Mouse (Mus musculus) spleen, postnatal 36 days (tissue): ENCODE results near the gene Ano6.
A peak's percentile ranks its signal among the peaks of the same experiment; 100 is the strongest.

ENCODE experiments used
- DNase-seq, 2 experiments: peaks; one replicate each; pipeline ENCODE4 v3.0.0; 2022; ENCODE audit warnings: low spot score in 2 of 2, mixed read lengths in 1 of 2

The Ano6 gene

DNA sequence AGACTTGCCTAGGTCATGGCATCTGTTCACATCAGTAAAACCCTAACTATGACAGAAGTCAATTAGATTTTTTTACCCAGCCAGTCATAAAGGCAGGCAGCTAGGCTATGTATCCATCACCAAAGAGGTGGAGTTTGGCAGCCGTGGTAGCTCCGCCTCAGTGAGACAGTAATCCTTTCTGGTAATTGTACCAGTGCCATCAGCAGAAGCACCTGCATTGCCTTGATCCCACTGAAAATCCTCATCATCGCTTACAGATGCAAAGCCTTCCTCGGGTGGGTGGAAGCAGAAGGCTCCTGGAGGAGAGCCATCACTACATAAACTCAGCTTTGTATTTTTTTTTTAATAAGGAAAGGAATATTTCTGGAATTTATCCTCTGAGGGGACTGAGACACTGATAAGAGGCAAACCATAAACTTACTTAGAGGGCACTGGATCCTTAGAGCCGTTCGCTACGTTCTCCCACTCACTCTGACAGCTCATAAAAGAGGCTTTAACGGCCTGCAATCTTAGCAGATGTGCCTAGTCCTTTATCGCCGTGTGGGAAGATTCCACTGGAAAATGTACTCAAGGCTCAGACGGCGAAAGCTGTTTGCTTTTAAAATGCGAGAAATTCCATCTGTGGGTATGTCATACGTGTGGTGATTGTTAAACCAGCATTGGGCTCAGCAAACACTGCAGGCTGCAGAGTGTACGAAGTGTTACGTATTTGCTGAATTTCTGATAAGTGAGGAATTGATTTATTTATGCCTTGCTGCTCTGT, 140.6 kb downstream of the Ano6 start:
- DNase-seq = no peak

DNA sequence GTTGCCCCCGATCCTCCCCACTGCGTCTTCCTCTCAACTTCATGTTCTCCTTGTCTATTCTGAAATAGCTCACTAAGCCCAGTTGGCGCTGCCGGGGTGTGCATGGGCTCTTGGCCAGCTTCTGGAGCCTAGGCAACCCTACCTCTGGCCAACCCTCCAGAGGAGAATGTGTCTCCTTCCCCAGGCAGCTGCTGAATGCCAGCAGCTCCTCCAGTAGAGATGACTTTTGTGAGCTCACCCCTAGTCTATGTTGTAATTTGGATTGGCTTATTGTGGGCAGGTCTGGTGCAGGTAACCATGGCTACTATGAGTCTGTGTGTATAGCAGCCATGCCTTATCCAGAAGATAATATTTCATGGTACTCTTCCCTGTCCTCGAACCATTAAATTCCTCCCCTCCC, 141.7 kb downstream of the Ano6 start:
- DNase-seq = no peak

DNA sequence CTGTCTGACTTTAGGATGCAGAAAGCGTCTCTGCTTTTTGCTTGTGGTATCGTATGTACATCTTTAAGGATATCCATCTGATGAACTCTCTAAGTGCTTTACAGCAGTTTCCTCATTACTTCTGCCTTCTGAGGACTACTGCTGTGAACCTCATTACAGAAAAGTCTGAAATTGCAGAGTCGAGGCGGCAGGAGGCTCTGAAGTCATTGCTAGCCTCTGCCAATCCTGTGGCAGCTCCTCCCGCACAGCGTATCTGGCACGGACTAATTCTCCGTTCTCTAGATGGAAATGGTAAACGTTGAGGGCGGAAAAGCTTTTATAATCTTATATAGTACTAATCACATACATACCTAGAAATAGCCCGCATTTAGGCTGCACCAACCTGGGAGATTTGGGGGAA, 144.5 kb downstream of the Ano6 start:
- no peak for DNase-seq

DNA sequence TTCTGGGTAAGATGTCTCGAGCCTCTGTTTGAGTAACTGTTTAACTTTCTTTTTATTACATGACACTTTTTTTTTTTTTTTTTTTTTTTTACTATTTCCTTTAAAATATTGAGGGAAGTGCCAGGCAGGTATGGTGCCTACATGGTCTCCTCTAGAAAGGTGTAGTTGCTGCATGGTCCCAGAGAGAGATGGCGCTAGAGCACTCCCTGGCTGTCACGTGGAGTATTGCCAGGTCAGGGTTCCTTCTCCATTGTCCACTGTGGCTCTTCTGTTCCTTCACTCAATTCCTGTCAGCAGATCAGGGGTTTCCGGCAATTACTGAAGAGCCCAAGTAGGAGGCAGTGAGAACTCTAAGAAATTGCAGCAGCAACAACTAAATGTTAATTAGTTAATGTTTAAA, 152.8 kb downstream of the Ano6 start:
- peak; percentile 41 to 56 for DNase-seq

DNA sequence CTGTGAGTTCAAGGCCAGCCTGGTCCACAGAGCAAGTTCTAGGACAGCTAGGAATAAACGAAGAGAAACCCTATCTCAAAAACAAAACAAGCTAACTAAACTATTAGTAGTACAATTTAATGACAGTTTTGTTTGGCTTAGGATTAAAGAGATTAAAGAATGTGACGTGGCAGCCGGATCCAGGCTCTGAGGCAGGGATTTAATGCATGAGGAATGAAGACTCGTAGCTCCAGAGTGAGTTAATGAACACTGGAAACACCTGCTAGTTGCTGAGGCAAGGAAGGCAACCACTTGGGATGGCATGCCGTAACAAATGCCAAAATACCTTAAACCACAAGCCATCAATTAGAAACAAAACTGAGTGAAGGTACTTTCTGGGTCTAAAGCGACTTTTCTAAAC, 153.7 kb downstream of the Ano6 start:
- no peak for DNase-seq

DNA sequence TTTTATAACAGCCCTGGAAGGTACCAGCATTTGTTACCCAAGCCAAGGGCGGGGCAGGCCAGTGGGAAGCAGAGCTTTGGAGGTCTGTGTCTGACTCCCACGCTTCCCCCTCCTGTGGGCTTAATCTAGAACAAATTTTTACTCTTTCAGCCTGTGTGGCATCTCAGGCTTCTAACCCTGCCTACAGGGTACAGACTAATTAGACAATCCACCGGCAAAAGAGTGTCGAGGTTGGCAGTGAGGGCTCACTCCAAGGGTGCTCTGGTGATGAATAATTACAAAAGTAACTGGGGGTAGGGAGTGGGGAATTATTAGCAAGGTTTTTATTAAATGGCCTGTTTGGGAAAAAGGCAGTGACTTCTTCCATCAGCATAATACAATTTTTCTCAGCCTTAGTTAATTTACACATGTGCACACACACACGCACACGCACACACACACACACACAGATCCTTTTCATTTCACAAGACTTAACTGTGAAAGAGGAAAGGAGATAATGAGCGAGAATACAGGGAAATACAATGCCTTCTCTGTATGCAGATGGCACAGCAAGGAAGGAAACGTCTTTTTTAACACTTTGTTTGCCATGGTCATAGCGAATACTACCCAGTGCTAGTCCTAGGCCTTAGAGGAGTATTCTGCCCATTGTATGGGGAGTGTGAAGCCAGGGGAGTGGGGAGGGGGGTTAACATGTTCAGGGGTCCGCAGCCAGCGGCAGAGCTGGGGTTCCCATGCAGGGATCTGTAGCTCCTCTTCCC, 155.5 kb downstream of the Ano6 start:
- DNase-seq = no peak

DNA sequence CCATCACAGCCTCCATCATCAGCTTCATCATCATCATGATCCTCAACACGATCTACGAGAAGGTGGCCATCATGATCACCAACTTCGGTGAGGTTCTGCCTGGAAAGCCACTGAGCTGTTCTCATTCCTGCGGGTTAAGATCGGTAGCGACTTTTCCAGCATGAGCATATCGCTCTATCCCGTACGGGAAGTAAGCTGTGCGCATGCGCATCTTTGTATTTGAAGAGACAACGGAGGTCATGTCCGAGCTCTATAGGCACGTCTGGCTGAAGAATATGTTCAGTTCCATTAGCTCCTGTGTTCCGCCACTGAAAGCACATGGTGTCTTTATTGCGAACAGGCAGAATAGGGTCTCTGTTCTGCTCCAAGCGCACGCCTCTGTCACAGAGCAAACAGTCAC, 157.8 kb downstream of the Ano6 start:
- no peak for DNase-seq

DNA sequence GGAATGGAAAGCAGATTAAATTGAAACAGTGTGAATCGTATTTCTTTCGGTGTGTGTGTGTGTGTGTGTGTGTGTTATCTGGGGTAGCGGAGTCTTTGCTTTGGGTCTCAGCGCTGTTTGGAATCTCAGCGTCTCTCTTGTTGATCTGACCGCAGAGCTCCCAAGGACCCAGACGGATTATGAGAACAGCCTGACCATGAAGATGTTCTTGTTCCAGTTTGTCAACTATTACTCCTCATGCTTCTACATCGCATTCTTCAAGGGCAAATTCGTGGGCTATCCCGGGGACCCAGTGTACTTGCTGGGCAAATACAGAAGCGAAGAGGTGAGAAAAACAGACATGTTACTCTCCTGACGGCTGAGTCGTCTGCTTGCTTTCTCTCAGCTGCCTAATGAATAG, 158.7 kb downstream of the Ano6 start:
- DNase-seq = no peak

DNA sequence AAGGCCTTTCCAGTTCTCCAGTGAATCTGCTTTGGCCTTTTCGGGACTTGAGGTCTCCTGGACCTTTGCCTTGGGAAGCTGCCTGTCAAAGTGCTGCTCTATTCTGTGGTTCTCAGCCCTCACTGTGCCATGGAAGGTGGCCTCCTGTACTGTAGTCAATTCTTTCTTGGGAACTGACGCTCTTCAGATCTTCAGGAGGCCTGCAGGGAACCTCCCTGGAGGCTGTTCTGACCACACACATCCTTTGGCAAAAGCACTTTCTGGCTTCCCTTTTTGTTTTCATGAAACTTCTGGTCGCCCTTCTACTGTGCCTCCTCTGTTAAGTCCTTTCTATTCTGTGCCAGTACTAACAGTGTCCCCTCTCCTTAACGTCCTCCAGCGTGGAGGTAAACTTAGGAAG, 160.9 kb downstream of the Ano6 start:
- no peak for DNase-seq

DNA sequence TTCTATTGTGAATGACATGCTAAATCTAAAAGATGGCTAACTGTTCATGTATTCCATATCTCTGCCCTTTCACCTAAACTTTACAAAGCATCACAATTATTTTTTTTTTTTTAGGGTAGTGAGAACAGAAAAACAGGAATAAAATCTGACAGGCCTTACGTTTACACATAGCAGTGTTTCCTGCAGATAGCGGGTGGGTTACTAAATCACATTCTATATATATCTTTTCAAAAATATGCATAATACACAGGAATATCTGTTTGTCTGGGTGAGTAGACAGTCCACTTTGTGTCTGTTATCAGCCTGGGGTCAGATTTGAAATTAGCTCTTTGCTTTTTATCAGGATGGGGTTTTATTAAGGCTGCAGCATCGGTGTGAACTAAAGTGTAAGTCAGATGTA, 166.0 kb downstream of the Ano6 start:
- no peak for DNase-seq

DNA sequence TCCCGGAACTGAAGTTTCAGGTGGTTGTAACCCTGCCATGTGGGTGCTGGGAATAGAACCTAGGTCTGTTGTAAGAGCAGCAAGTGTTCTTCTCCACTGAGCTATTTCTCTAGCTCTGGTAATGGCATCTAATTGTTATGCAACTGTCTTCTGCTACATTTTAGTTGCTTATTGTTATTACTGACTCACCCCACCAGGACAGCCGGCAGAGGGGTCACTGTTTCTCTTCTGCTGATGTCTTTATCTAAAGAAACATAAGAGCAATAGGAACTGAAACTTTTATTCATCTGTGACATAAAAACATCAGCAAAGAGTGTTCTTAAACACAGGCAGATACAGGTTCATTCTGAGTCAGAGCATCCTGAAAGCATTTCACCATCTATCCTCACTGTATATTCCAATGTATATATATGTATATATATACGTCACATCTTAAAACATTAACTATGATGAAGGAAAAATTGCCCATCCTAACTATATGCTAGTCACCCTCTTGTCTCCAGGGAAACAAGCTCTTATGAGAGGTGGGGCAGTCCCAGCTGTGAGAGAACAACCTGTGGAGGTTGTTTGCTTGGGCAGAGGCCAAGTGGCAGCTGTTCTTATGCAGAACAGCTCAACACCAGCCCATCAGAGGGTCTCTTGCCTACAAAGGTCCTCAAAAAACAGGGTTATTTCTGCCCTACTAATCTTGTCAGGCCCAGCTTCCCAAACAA, 171.9 kb downstream of the Ano6 start:
- peak; percentile 70 to 77 for DNase-seq

DNA sequence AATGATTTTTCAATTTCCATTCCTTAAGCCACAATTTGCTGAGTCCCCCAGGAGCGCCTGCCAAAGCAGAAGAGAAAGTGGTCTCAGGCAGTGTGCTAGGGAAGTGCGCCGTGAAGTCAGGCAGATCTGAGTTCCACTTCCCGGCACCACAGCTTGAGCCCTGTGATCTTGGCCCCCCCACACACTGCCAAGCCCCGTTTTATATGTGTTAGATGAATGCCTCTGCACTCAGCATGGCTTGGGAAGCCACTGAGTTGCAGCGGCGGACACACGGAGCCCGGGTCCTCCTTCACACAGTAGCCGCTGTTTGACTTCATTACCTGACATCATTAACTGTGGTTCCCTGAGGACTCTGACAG, 172.5 kb downstream of the Ano6 start:
- DNase-seq = peak; percentile 85 to 87

DNA sequence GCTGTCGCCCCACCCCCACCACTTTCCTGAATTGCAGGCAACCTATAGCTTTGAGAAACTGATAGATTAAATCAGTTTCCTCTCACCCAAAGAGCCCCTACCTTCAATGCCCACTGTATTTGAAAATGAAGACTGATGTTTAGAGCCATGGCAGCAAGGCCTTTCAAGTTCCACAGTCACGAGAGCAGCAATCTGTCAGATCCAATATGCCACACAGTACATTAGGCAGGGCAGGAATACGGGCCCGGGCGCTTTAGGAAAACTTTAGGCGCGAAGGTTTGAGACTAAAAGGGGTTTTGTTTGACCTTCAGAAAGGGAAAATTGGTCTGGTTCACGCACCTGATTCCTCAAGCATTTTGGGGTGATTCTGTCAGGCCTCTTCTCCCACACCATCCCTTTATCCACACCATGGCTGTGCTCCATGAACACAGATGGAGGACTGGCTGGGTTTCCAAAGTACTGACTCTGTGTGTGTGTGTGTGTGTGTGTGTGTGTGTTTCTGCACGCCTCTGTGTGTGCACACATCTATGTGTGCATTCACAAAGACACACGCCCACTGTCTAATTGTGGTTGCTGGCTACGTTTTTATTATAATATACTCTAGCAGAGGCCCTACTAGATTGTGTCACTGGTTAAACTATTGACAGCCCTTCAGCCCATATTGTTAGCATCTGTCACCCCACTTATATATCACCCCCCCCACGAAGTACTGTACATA, 173.0 kb downstream of the Ano6 start:
- DNase-seq = no peak

DNA sequence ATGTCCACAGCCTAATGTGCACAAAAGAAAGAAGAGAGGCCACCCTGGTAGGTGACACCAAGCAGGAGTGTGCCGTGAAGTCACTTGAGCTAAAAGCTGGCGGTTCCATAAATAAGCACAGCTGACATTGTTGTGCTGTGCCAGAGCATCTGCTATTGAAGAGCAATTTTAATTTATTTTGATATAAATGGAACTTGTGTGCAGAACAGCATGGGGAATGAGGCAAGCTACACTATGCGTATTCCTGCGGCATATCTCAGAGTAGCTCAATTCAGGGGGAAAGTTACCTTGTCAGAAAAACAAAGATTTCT, 173.6 kb downstream of the Ano6 start:
- DNase-seq = no peak

DNA sequence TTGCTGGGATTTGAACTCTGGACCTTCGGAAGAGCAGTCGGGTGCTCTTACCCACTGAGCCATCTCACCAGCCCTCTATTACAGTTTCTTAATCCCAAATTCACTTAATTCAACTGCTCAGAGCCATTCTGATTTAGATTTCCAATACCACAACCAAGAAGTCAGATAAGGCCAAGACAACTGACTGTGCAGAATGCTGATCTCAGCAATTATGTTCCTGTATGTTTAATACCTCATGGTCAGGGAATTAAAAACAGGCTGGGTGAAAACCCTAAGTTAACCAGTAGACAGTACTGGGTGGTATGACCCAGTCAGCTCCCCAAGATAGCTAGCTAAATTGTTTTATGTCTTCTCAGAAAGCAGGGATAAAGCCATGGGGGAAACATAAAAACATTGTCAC, 176.3 kb downstream of the Ano6 start:
- no peak for DNase-seq

DNA sequence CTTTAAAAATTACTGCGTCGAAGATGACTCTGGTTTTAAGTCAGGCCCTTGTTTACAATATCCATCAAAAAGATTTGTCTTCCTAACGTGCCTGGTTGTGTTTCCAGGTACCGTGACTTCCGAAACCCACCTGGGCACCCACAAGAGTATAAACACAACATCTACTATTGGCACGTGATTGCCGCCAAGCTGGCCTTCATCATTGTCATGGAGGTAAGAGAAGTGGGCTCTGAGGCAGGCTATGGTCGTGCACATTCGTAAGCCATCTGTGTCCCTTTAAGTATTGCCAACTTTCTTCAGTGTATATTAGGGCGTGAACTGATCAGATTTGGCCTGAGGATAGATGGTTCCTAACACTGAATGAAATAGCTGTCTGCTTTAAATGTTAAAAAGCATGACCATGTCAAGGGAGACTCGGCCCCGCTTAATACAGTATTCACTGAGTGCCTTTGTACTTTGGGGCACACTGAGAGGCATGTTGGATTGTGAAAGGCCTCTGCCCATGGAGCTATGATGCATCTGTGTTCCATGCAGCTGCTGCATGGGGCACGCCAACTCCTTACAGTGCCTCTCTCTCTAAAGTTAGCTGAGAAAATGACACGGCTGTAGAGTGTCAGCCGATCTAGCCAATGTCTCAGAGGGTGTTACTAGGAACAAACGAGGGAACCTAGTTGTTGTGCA, 177.0 kb downstream of the Ano6 start:
- DNase-seq = no peak

DNA sequence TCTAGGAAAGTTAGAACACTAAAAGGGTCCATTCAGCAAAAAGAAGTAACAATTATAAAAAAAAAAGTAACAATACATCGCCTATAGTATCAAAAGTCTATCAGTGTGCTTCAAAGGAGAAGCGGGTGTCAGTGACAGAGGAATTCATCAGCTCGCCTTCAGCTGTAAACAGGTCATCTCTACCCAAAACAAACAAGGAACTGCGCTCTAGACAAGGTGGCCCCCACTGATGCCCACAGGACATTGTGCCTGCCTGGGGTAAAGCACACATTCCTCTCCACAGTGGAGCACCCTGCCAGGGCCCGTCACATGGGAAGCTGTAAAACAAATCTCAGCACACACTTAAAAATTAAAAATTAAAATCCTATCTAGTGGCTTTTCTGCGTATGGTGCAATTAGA, 179.0 kb downstream of the Ano6 start:
- no peak for DNase-seq

DNA sequence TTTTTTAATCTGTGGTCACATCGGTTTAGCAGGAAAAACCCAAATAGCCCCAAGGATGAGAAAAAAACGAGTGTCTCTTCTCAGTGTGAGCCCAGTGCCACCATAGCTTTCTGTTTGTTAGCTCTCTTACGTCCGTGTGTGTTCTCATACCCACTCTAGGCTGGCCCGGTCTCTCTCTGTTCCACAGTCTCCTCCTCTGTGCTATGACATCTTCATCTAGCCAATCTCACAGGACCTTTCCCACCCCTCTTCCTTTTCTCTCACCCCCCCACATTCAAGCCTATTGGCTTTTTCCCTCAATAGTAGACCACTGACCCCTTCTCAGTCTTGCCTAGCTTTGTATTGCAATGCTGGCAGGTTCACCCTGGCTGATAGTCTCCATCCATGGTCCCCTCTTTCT, 179.5 kb downstream of the Ano6 start:
- no peak for DNase-seq

DNA sequence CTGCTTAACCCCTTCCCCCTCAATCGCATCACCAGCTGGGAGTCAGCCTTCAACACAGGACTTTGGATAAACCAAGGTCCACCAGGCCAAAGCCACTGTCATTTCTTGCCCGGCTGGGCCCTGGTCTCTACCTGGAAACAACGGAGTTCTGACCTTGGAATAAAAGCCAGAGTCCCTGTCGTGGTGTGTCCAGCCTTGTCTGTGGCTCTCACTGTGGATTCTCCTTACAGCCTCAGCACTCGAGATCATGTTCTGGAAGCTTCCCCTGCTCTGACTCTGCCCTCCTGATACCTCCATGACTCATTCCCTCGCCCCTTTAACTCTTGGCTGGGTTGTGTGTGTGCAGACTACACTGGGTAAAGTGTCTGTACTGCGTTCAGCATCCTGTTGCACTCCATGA, 180.0 kb downstream of the Ano6 start:
- DNase-seq = no peak

DNA sequence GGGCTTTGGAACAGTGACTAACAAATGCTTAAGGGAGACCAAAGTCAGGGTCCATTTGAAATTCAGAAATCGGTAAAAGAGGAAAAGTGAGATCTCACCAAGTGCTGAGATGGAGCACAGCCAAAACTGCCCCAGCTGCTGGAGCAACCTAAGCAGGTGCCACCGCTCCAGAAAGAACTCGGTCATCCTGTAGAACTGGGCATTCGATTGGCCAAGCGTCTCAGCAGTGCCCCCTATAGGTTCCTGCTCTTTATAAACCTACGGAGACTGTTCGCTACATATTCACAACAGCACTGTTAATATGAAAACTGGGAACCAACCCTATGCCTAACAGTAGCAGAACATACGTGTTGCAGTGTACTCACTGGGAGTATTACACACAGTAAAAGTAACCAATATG, 180.7 kb downstream of the Ano6 start:
- DNase-seq = no peak

DNA sequence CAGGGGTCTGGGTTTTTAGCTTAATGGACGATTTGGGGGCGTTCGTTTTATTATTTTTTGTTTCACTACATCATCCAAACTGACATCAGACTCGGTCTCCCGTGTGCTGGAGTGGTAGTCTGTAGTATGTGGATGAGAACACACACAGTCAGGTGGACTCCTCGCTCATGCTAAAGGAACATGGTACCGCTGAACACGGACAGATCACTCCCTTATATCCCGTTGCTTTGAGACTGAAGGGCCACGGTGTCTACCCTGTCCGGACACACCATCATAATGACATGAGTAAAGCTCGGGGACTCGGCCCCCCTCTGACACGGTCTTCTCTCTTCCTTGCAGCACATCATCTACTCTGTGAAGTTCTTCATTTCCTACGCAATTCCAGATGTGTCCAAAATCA, 181.5 kb downstream of the Ano6 start:
- DNase-seq = no peak

DNA sequence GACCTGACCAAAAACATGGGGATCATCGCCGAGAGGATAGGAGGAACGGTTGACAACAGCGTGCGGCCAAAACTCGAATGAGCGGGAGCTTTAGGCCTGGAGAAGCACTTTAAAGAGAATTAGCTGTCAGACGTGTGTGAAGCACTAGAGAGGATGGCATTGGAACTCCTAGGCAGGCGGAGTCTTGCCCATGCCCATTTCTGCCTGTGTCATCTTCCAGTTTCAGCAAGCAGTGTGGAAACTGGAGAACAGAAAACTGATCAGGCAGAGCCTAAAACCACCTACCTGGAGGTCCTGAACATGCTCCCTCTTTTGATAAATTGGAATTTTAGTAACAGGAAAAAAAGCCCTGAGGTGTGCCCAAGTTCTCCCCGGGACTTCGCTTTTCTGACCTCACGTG, 182.0 kb downstream of the Ano6 start:
- no peak for DNase-seq
